Mouse (Mus musculus): ENCODE measurements around the gene Tex21. TPM values are rescaled to one million over a fixed set of nuclear protein-coding genes. Genes with fewer than 3 reads are reported as not detected.
"Not testable (repeated sequence)": the region's sequence is repeated elsewhere in the genome, so short reads cannot be mapped to it uniquely, and the experiment has no call there.

The Tex21 gene
- polyA plus RNA-seq, 1 experiment from 2014 or later: not detected

DNA sequence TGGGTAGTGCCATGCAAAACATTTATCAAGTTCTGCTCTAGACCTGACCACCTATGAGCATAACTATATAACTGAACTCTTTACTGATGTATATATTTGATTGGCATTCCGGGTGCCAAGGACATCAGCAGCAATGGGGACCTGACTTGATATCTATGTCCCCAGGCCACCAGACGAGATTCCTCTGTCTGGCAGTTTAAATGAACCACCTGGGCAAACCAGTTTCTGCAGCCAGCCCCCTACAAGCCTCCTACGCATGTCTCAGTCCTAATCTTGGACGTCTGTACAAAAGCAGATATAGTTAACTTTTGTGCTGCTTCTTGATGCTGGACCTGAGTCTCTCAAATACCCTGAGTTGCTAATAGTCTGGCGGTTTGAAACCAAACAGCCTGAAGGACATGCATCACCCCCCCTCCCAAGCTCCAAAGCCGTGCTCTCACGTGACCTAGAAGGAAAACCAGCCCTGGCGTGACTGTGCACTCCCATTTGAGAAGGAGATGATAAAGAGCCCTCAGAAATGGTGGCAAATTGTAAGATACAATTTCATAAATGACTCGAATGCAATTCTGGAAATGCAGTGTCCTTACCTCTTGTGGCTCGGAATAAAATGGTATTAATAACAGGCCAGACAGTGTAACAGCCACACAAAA, 61.3 kb downstream of the Tex21 start:
- no peaks in the 10 kb centered on the region for H3K4me1 ChIP-seq (replicated peaks)
- no peak overlapping the region for H3K4me2 ChIP-seq
- no peak overlapping the region for H3K4me3 ChIP-seq
- H3K27me3 ChIP-seq: no peaks in the 10 kb centered on the region
- no peak overlapping the region for H3K27ac ChIP-seq (replicated peaks)
- no peak overlapping the region for H3K9ac ChIP-seq
- no peaks in the 10 kb centered on the region for H3K36me3 ChIP-seq
- ATAC-seq (ENCODE audit: low FRiP score, low read depth): no peak
- H3K9me3 ChIP-seq: no peaks in the 10 kb centered on the region
- 85% methylated on average over 10 of the region's 10 CpGs for WGBS

DNA sequence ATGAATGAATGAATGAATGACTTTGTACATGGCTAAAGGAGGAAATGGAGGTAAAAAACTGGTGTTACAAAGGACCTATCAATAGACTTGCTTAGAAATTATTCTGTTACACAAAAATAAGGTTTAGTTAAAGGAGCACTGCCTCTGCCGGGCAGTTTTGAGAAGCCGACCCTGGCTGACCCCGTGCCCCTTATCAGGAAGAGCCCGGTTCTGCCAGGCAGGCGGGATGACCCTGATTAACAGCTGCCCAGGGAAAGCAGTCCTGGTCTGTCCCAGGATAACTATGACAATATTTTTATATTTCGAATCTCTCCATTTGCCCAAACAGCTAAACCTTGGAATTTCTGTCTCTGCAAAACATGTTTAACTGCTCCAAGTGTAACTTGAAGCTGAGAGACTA, 62.3 kb downstream of the Tex21 start:
- 79% methylated on average over 6 of the region's 6 CpGs for WGBS
- no peaks in the 10 kb centered on the region for H3K4me1 ChIP-seq (replicated peaks)
- no peak overlapping the region for H3K27ac ChIP-seq (replicated peaks)
- H3K27me3 ChIP-seq: no peaks in the 10 kb centered on the region
- no peak overlapping the region for H3K4me2 ChIP-seq
- H3K9me3 ChIP-seq: no peaks in the 10 kb centered on the region
- H3K9ac ChIP-seq: no peak overlapping the region
- no peaks in the 10 kb centered on the region for H3K36me3 ChIP-seq
- no peak overlapping the region for H3K4me3 ChIP-seq
- no peak for ATAC-seq (ENCODE audit: low FRiP score, low read depth)

DNA sequence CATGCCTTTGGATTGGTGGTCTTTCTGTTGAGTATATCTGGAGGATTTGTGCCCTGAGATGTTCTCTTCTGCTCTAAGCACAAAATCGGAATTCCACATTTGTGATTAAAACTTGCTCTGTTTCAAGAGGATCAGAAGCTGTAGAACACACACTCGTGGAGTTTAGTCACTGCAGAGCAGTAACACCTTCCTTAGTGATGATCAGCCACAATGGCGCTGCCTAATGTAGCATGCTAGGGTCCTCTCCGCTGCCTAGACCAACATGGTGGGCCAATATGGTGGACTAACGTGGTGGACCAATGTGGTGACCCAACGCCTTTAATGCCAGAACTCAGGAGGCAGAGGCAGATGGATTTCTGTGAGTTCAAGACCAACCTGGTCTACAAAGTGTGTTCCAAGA, 63.7 kb downstream of the Tex21 start:
- WGBS: 87% methylated on average over 6 of the region's 6 CpGs

DNA sequence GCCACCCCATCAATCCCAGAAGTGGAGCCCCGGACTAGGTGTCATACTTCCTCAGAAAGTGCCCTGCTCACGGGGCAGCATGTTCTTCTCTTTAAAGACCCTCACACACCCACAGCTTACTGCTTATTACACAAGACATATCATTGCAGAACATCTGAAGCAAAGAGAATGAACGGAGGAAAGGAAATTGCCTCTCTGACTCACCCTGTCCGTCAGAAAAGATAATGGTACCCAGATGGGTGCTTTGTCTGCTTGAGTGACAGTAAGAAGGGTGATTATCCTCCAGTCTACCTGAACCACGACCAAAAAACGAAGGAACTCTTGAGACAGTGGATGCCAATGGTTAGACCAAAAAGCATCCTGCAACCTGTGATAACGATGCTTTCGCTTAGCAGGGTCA, 65.1 kb downstream of the Tex21 start:
- no peaks in the 10 kb centered on the region for H3K27me3 ChIP-seq
- ATAC-seq (ENCODE audit: low FRiP score, low read depth): no peak
- no peak overlapping the region for H3K4me3 ChIP-seq
- H3K27ac ChIP-seq (replicated peaks): no peak overlapping the region
- no peaks in the 10 kb centered on the region for H3K36me3 ChIP-seq
- WGBS: 71% methylated on average over 8 of the region's 8 CpGs
- no peaks in the 10 kb centered on the region for H3K9me3 ChIP-seq
- no peak overlapping the region for H3K9ac ChIP-seq
- H3K4me2 ChIP-seq: no peak overlapping the region
- H3K4me1 ChIP-seq (replicated peaks): peaks cover 5% of the 10 kb centered on the region

More for the DNA sequence above, 63.7 kb downstream of the Tex21 start:
- Histone ChIP-seq H3K36me3 (no peaks in the 10 kb centered on the region), H3K9me3 (no peaks in the 10 kb centered on the region), H3K4me2 (no peak overlapping the region), H3K27me3 (no peaks in the 10 kb centered on the region), H3K4me3 (no peak overlapping the region), H3K9ac (no peak overlapping the region), H3K4me1 (replicated peaks) (no peaks in the 10 kb centered on the region), H3K27ac (replicated peaks) (no peak overlapping the region)
- no peak for ATAC-seq (ENCODE audit: low FRiP score, low read depth)

DNA sequence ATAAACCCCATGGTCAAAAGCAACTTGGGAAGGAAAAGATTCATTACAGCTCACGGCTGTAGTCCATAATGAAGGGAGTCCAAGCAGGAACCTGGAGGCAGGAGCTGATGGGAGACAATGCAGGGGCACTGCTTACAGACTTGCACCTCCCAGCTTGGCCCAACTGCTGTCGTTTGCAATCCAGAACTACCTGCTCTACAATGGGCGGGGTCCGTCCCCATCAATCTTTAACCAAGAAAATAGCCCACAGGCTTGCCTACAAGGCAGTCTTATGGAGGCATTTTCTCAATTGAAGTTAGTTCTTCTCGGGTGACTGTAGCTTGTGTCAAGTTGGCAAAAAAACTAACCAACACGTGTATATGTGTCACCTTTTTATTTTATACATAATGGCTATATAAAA, 66.1 kb downstream of the Tex21 start:
- no peak overlapping the region for H3K9ac ChIP-seq
- H3K4me2 ChIP-seq: no peak overlapping the region
- H3K4me3 ChIP-seq: no peak overlapping the region
- ATAC-seq (ENCODE audit: low FRiP score, low read depth): no peak
- no peaks in the 10 kb centered on the region for H3K9me3 ChIP-seq
- H3K4me1 ChIP-seq (replicated peaks): peaks cover 5% of the 10 kb centered on the region
- H3K27ac ChIP-seq (replicated peaks): no peak overlapping the region
- 78% methylated on average over 6 of the region's 6 CpGs for WGBS
- H3K36me3 ChIP-seq: no peaks in the 10 kb centered on the region
- H3K27me3 ChIP-seq: no peaks in the 10 kb centered on the region

DNA sequence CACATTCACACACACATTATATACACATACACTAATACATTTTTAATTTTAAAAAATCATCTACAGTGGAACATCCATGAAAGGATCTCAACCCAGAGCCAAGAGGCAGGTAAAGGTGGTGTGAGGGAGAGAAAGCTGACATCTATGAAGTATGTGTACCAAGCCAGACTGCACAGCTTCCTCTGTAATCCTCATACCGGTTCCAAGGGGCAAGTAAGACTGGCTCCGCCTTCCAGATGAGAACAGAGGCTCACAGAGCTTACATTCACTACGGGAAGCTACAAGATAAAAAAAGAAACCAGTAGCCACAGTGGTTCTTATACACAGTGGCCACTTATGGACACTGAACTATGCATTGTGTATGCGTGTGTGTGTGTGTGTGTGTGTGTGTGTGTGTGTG, 67.0 kb downstream of the Tex21 start:
- Histone ChIP-seq H3K27ac (replicated peaks) (no peak overlapping the region), H3K9me3 (no peaks in the 10 kb centered on the region), H3K9ac (no peak overlapping the region), H3K4me2 (no peak overlapping the region), H3K27me3 (no peaks in the 10 kb centered on the region), H3K36me3 (no peaks in the 10 kb centered on the region), H3K4me1 (replicated peaks) (peaks cover 5% of the 10 kb centered on the region), H3K4me3 (no peak overlapping the region)
- ATAC-seq (ENCODE audit: low FRiP score, low read depth): no peak
- 73% methylated on average over 4 of the region's 4 CpGs for WGBS

DNA sequence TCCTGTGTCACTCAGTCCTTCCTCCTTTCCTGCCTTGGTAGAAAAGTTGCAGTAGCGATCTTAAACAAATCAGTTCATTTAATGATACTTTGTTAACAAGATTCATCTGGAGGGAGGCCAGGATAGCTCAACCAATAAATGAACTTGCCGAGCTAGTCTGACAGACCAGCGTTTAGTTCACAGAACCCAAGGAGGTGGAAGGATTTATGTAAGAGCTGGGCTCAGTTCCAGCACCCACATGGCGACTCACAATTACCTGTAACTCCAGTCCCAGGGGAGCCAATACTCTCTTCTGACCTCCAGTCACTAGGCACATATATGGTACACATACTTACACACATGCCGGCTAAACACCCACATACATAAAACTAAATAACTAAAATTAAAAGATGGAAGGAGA, 67.5 kb downstream of the Tex21 start:
- Histone ChIP-seq H3K4me3 (no peak overlapping the region), H3K4me2 (no peak overlapping the region), H3K9ac (no peak overlapping the region), H3K9me3 (no peaks in the 10 kb centered on the region), H3K4me1 (replicated peaks) (peaks cover 5% of the 10 kb centered on the region), H3K36me3 (no peaks in the 10 kb centered on the region), H3K27ac (replicated peaks) (no peak overlapping the region), H3K27me3 (no peaks in the 10 kb centered on the region)
- no peak for ATAC-seq (ENCODE audit: low FRiP score, low read depth)
- WGBS: 74% methylated on average over 5 of the region's 5 CpGs

DNA sequence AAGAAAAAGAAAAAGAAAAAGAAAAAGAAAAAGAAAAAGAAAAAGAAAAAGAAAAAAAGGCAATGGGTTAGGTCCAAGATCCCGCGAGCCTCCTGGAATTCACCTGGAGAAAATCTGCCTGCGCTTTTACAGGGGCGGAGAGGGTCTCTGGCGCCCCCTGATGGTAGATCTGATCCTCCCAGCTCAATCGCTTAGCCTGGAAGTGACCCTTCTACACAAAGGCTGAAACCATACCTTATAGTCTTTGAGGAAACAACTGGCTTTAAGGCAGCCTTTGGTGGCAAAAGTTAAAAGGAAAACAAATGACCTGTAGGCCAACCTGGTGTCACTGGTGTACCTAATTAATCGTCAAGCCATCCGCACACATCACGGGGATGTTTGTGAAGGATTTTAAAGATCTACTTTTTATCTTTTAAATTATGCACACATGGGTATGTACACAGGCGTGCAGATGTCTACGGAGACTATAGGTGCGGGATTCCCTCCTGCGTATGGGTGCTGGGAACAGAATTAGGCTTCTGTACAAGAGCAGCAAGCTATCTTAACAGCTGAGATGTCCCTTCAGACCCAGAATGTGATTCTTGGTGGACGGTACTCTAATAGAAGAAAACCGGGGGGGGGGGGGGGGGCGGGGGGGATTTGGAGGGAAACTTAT, 68.6 kb downstream of the Tex21 start:
- 41% methylated on average over 16 of the region's 16 CpGs for WGBS
- peak; percentile 63; the same call in 1 of the 2 replicates for ATAC-seq (ENCODE audit: low FRiP score, low read depth)
- H3K4me1 ChIP-seq (replicated peaks): peaks cover 5% of the 10 kb centered on the region
- no peak overlapping the region for H3K27ac ChIP-seq (replicated peaks)
- H3K4me3 ChIP-seq: peak overlapping the region; percentile 42
- H3K9me3 ChIP-seq: no peaks in the 10 kb centered on the region
- H3K9ac ChIP-seq: no peak overlapping the region
- no peaks in the 10 kb centered on the region for H3K27me3 ChIP-seq
- no peaks in the 10 kb centered on the region for H3K36me3 ChIP-seq
- H3K4me2 ChIP-seq: peak overlapping the region; percentile 97

DNA sequence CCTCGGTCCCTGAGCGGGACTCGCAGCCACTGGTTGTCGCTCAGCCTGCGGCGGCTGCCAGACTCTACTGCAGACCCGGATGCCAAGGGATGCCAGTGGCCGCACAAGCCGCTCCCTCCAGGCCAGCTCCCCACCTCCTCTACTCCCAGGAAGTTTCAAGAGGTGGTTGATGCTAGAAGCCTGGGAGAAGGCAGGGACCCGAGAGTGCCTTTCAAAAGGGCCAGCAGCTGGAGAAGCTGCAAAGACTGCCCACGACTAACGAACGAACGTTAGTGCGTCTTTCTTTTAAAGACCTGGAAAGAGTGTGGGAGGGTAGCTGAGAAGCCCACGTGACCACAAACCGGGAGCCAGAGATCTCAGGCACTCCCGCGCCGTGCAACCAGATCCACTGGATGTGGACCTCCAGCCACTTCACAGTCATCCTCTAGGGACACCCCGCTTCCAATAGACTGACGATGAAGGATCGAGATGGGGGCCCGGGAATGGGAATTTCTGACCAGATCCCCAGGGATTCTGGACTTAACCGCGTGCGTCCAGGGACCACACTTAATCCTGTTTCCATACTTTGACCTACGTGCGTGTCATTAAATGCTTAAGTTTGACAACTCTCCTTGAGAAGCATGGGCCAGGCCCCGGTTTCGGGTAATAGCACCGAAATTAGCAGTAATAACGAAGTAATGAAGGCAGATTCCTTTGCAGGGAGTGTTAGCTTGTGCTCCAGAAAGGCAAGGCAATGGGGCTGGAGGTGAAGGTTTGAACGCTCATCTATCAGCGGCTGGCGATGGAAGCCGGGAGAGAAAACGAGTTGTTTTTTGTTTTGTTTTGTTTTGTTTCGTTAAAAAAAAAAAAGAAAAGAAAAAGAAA, 69.3 kb downstream of the Tex21 start, which contains the start of gene Esr2:
Gene Esr2, minus strand, starts transcription at position 260 of the 864 bp plus-strand sequence.
- H3K9me3 ChIP-seq: no peaks in the 10 kb centered on the region
- under 1% methylated on average over 39 of the region's 39 CpGs for WGBS
- ATAC-seq (ENCODE audit: low FRiP score, low read depth): peak; percentile 76; the same call in 1 of the 2 replicates
- peak within 1 kb of the TSS; percentile 97 for H3K4me2 ChIP-seq
- H3K9ac ChIP-seq: peak within 1 kb of the TSS; percentile 45
- H3K4me3 ChIP-seq: peak within 1 kb of the TSS; percentile 42
- no peaks in the 10 kb centered on the region for H3K27me3 ChIP-seq
- H3K36me3 ChIP-seq: no peaks in the 10 kb centered on the region
- H3K27ac ChIP-seq (replicated peaks): no peak within 1 kb of the TSS
- H3K4me1 ChIP-seq (replicated peaks): peaks cover 5% of the 10 kb centered on the region

DNA sequence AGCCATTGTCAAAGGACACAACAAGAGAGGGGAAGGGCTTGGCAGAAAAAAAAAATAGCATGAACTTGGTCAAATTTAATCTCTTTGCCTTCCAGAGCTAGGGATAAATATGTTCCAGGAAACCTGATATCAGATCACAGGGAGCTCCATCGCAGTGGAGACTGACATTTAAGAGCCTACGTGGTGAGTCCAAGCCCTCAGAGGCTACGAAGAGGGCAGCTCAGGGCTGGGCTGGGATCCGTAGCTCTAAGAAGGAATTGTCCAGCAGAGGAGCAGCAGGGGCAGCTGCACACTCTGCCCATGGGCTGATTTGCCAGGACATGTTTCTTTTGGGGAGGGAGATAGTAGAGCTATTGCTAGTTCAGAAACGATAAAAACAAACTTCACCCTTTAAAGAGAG, 80.9 kb downstream of the Tex21 start:
- 67% methylated on average over 5 of the region's 5 CpGs for WGBS
- H3K9me3 ChIP-seq: no peaks in the 10 kb centered on the region
- H3K4me3 ChIP-seq: no peak overlapping the region
- H3K4me1 ChIP-seq (replicated peaks): no peaks in the 10 kb centered on the region
- no peak overlapping the region for H3K4me2 ChIP-seq
- no peaks in the 10 kb centered on the region for H3K36me3 ChIP-seq
- no peak for ATAC-seq (ENCODE audit: low FRiP score, low read depth)
- no peak overlapping the region for H3K27ac ChIP-seq (replicated peaks)
- H3K9ac ChIP-seq: no peak overlapping the region
- no peaks in the 10 kb centered on the region for H3K27me3 ChIP-seq

DNA sequence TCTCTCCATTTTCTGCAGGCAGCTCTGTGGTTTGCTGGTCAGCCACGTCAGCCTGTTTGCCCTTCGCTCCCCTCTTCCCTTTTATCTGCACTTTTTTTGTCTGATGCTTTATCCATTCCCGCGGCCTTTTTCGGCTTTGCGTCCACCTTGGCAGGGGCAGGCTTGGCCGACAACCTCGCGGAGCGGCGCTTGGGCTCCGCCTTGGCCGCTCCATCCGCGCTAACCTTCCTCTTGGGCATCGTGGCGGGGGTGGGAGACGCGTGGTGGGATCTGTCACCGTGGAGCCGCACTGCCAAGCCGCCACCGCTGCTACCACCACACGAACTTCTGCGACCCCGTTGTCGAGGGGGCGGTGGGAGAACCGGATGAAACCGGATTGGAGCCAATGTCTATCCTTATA, 94.2 kb downstream of the Tex21 start:
- Histone ChIP-seq H3K9ac (peak overlapping the region; percentile 43; the same call in 1 of the 2 replicates), H3K4me3 (peak overlapping the region; percentile 36), H3K4me2 (peak overlapping the region; percentile 61)
- H3K9me3 ChIP-seq; H3K4me1 ChIP-seq (replicated peaks); H3K27ac ChIP-seq (replicated peaks); H3K36me3 ChIP-seq; ATAC-seq (ENCODE audit: low FRiP score, low read depth); H3K27me3 ChIP-seq: not testable (repeated sequence)
- WGBS: 9% methylated on average over 30 of the region's 30 CpGs

Data from hindbrain, embryonic 15.5 days (tissue).